Mouse (Mus musculus): ENCODE measurements around the gene Krt33b.

DNA sequence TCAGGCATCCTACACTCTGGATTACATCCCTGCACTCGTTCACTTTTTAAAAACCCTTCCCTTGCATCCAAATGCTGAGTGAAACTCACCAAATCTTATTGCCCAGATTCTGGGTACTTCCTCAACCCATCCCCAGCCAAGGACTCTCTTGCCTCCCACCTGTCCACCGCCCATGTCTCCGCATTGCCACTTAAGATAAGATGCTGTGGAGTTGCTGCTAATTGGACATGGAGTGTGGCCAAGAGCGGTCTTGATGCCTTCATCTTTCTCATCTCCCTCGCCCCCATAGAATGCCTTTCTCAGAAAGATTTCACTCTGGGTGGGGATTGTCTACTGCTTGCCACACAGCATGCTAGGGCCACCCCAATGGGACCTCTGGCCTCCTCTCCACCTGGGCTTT lies 21.3 kb downstream of the Krt33b start:
- TF ChIP-seq CTCF (IDR thresholded peaks at IDR 0.05; ENCODE audit: low read depth) = no peak
- no peak for TF ChIP-seq EP300 (IDR thresholded peaks at IDR 0.05; ENCODE audit: low read depth)

All from liver, postnatal 0 days (tissue).